Mouse (Mus musculus): ENCODE results near the gene Rbp4.

- no peak for TF ChIP-seq POLR2A (IDR thresholded peaks at IDR 0.05; ENCODE audit: low read depth, low read length)
- no peak for TF ChIP-seq CTCF (IDR thresholded peaks at IDR 0.05; ENCODE audit: extremely low read depth, insufficient read depth, insufficient read length, insufficient replicate concordance)
These were observed 47.1 kb downstream of the Rbp4 start for GRCm38 (mm10) chr19:38077851-38078540.

Data from spleen, adult 2 months (tissue).